Mouse (Mus musculus) megakaryocyte, embryonic 14.5 days (primary cell): ENCODE results near the gene Rpl28. TPM values are rescaled to one million over a fixed set of nuclear protein-coding genes. Genes with fewer than 3 reads are reported as not detected.

Experiments
- H3K27me3 ChIP-seq: replicated peaks from 2 replicates; pipeline ENCODE3; 2012; ENCODE audit warnings: inconsistent platforms
- H3K36me3 ChIP-seq: replicated peaks from 2 replicates; pipeline ENCODE3; 2012; ENCODE audit warnings: low read length, inconsistent platforms, mixed read lengths
- H3K4me1 ChIP-seq: 2 replicates; pipeline ENCODE4 v1.6.1; 2012; ENCODE audit warnings: inconsistent platforms
- H3K4me3 ChIP-seq: replicated peaks from 2 replicates; pipeline ENCODE3; 2012; ENCODE audit warnings: moderate library complexity, mild to moderate bottlenecking, inconsistent platforms
- H3K9me3 ChIP-seq: 2 replicates; pipeline ENCODE4 v1.6.1; 2012; ENCODE audit warnings: inconsistent platforms
- FLI1 ChIP-seq: IDR thresholded peaks from 2 replicates; pipeline ENCODE4 v1.6.1; 2012; ENCODE audit warnings: low read length, inconsistent platforms, mixed read lengths
- GATA1 ChIP-seq: IDR thresholded peaks from 3 replicates; pipeline ENCODE4 v1.6.1; 2012; ENCODE audit warnings: mixed read lengths, low read length, inconsistent platforms, borderline replicate concordance
- polyA plus RNA-seq: library from polyadenylated mRNA; stranded (reverse); fragments of >175 nt; gene quantifications from 2 replicates; pipeline ENCODE4 v1.2.3, GENCODE M21; 2012; ENCODE audit warnings: low replicate concordance; ENCODE audit not compliant: insufficient read depth

Rpl28 gene
- polyA plus RNA-seq, 1 experiment: 12,997 TPM

DNA sequence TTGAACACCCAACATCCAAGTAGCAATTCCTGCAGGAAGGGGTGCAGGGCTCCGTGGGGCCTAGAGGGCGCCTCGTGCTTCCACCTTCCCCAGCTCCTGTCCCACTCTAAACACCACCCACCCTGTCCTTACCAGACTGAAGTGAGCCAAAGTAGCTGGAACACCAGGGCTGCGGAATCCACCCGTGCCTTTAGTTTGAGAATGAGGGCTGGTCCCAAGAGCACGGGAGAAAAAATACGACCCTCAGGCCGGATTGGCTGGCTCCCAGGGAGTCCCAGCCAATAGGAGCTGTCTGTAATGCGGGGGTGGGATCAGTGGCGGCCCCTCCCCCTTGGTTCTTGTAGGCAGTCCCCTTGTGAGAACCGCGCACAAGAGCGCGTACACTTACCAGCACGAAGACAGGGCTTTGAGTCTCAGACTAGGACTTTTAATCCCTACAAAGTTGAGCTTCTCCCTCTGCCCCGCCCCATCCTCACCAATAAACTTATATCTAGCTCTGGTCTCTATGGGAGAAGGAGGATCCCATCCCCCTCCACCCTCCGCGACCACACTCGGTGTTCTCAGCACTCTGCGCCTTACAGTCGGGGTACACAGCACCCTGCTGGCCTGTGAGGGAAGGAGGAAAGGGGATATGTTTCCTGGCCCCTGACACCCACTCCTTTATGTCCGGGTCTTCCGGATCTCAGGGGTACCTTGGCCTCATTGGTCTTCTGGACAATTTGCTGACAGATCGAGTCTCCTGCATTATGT is 39.7 kb upstream of the Rpl28 start, which contains the start of gene Cox6b2:
Gene Cox6b2 (minus strand): TSS at position 274 of the 750 bp plus-strand sequence.
- TF ChIP-seq FLI1 (no peak), GATA1 (no peak)
- peaks cover 33% of the 10 kb centered on the region for H3K36me3 ChIP-seq
- no peaks in the 10 kb centered on the region for H3K9me3 ChIP-seq
- H3K4me1 ChIP-seq: peaks cover 49% of the 10 kb centered on the region
- peaks cover 10% of the 10 kb centered on the region for H3K27me3 ChIP-seq
- peak within 1 kb of the TSS; percentile 93 for H3K4me3 ChIP-seq

DNA sequence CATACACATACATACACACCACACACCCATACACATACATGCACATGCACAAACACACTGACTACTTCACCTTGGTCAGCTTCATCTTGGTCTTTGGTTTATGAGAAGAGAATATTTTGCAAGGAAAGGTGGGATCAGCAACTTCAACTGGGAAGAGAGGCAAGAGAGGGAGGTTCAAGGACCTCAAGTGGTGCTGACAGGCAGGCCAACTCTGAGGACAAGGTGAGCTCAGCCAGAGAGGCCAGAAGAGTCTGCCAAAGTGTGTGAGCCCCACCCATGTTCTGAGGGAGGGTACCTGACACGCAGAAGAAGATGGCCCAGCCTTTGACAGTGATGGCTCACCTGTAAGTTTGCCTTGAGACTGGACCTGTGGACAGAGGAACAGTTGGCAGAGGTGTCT is 33.0 kb upstream of the Rpl28 start:
- Histone ChIP-seq H3K4me3 (no peak overlapping the region), H3K9me3 (no peaks in the 10 kb centered on the region), H3K27me3 (peaks cover 29% of the 10 kb centered on the region), H3K4me1 (peaks cover under 1% of the 10 kb centered on the region), H3K36me3 (no peaks in the 10 kb centered on the region)
- TF ChIP-seq GATA1: no peak
- TF ChIP-seq FLI1: no peak

DNA sequence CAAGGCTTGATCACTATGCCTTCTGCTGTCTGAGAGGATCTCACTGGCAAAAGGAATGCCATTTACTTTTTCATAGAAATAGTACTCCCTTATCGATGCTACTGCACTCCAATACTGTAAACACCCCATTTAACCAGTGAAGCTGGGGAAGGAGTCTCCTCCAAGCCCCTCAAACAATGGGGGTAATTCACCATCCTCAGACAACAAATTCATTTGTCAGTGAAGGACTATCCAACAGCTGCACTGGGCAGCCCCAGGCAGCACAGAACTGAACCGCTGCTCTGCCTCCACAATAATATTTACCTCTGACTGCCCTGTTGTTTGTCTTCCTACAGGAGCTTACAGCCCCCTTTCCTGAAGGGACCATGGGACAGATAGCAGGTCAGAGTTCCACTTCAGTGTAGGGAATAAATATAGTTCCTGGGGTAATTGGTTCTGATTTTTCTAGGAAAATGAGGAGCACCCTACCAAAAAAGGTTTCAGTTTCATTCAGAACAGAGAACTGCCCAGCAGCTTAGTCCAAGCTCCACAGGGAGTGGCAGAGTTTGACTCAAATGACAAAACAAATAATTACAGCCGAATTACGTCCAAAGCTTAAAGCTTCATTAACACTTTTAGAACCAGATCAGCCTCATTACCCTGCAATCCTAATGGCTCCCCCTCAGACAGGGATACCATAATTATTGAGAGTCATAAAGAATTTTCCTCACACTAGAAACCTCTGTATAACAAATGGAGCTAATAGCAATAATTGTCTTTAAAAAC is 27.5 kb upstream of the Rpl28 start:
- peaks cover 16% of the 10 kb centered on the region for H3K27me3 ChIP-seq

GRCm38 (mm10) chr7:4771202-4771601 is 21.5 kb upstream of the Rpl28 start, which contains the start of gene Fam71e2:
Fam71e2 (minus strand) TSS chr7:4771302.
- H3K36me3 ChIP-seq: no peaks in the 10 kb centered on the region
- peaks cover 29% of the 10 kb centered on the region for H3K27me3 ChIP-seq
- TF ChIP-seq GATA1 (no peak), FLI1 (no peak)
- H3K4me1 ChIP-seq: peaks cover 4% of the 10 kb centered on the region; the same call in 1 of the 2 replicates
- H3K4me3 ChIP-seq: peak within 1 kb of the TSS; percentile 2
- peaks cover 14% of the 10 kb centered on the region for H3K9me3 ChIP-seq

More for the DNA sequence above, 27.5 kb upstream of the Rpl28 start:
- Histone ChIP-seq H3K9me3 (no peaks in the 10 kb centered on the region), H3K36me3 (no peaks in the 10 kb centered on the region), H3K4me1 (peaks cover 12% of the 10 kb centered on the region), H3K4me3 (peak overlapping the region; percentile 25)
- TF ChIP-seq FLI1: no peak
- TF ChIP-seq GATA1: no peak

DNA sequence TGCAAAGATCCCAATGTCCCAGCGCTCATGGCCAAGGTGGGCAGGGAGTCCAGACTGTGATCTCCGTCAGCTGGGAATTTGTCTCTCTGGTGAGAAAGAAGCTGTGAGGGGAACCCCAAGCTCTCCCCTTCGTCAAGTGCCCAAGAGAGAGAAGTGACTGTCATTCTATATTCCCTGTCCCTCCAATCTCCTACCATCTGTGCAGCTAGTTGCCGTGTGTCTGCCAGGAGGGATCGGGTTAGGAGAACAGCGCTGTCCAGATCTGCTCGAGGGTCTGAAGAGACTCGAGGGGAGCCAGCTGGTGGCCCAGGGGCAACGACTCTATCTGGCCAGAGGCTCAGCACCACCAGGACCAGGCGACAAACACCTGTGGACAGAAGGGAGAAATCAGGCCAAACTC is 16.5 kb upstream of the Rpl28 start:
- no peak overlapping the region for H3K4me3 ChIP-seq
- H3K4me1 ChIP-seq: peaks cover 53% of the 10 kb centered on the region
- TF ChIP-seq GATA1: no peak
- peaks cover 17% of the 10 kb centered on the region for H3K9me3 ChIP-seq
- peaks cover 42% of the 10 kb centered on the region for H3K27me3 ChIP-seq
- no peaks in the 10 kb centered on the region for H3K36me3 ChIP-seq

- no peak for TF ChIP-seq GATA1
- no peak for TF ChIP-seq FLI1
- peaks cover 63% of the 10 kb centered on the region for H3K4me1 ChIP-seq
- H3K27me3 ChIP-seq: peaks cover 41% of the 10 kb centered on the region
- no peaks in the 10 kb centered on the region for H3K36me3 ChIP-seq
- H3K4me3 ChIP-seq: peak overlapping the region; percentile 90
- H3K9me3 ChIP-seq: peaks cover 17% of the 10 kb centered on the region
Measured at GRCm38 (mm10) chr7:4776861-4777830, 15.5 kb upstream of the Rpl28 start.

- TF ChIP-seq GATA1: no peak
- no peak for TF ChIP-seq FLI1
- H3K27me3 ChIP-seq: peaks cover 41% of the 10 kb centered on the region
- no peak overlapping the region for H3K4me3 ChIP-seq
- no peaks in the 10 kb centered on the region for H3K36me3 ChIP-seq
- peaks cover 72% of the 10 kb centered on the region for H3K4me1 ChIP-seq
- peaks cover 13% of the 10 kb centered on the region for H3K9me3 ChIP-seq
Measured at GRCm38 (mm10) chr7:4777851-4778637, 14.6 kb upstream of the Rpl28 start.

DNA sequence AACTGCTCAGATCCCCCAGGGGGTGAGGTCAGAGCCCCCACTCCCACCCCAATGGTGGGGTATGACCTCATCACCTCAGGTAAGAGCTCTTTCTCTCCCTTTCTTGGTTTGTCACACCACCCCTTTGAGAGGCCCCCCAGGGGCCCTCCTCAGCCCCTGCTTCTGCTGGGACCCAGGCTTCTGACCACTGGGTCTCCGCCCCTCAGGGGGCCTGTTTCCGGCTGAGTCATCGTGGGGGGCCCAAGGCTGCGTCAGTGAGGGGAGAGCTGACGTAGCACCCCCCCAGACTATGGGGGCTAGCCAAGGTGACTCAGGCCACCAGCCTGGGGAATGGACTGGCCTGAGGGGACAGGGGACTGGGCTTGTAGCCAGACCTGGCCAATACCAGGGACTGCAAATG is 12.8 kb upstream of the Rpl28 start:
- Histone ChIP-seq H3K9me3 (peaks cover 10% of the 10 kb centered on the region), H3K27me3 (peaks cover 34% of the 10 kb centered on the region), H3K4me3 (peak overlapping the region; percentile 40), H3K36me3 (no peaks in the 10 kb centered on the region), H3K4me1 (peaks cover 91% of the 10 kb centered on the region)
- no peak for TF ChIP-seq GATA1
- no peak for TF ChIP-seq FLI1

DNA sequence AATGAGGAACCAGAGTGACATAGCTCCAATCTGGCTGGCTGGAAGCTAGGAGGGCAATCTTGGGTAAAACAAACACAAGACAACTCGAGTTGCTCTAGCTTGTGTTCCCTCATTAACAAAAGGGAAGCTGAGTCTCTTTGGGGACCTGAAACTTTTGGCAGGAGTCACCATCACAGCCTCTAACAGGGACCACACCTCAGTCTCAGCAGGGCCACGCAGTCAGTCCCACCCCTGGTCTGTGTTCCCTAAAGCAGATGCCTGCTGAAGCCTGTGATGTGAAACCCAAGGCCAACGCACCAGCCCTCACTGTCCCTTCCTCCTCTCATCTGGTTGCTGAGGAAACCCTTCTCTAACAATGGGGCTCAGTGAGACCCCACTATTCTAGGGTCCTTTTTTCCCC is 10.5 kb upstream of the Rpl28 start:
- Histone ChIP-seq H3K4me3 (no peak overlapping the region), H3K36me3 (peaks cover 3% of the 10 kb centered on the region), H3K9me3 (no peaks in the 10 kb centered on the region), H3K4me1 (peaks cover 98% of the 10 kb centered on the region), H3K27me3 (peaks cover 13% of the 10 kb centered on the region)
- TF ChIP-seq GATA1 (no peak), FLI1 (no peak)
